Mouse (Mus musculus) megakaryocyte progenitor cell, adult 5-6 weeks (primary cell): ENCODE data around the gene Lif. TPM values are rescaled to one million over a fixed set of nuclear protein-coding genes. Genes with fewer than 3 reads are reported as not detected.

Experiments
- ATAC-seq: replicated peaks from 2 replicates; pipeline ENCODE4 v1.8.0; 2016; ENCODE audit warnings: mild to moderate bottlenecking, moderate TSS enrichment, inconsistent platforms; ENCODE audit not compliant: poor library complexity
- total RNA-seq, 2 experiments: library from RNA; stranded (forward) in 1 of 2; stranded (reverse) in 1 of 2; fragments of 157-497, 149-512 nt in 1 of 2; fragments of 200-1000 nt in 1 of 2; gene quantifications; 2 replicates each; pipeline versions ENCODE4 v1.2.3 to v1.2.4; 2015 to 2017

The Lif gene
- total RNA-seq, 2 experiments from 2014 or later: 0.12 to 0.37 TPM

DNA sequence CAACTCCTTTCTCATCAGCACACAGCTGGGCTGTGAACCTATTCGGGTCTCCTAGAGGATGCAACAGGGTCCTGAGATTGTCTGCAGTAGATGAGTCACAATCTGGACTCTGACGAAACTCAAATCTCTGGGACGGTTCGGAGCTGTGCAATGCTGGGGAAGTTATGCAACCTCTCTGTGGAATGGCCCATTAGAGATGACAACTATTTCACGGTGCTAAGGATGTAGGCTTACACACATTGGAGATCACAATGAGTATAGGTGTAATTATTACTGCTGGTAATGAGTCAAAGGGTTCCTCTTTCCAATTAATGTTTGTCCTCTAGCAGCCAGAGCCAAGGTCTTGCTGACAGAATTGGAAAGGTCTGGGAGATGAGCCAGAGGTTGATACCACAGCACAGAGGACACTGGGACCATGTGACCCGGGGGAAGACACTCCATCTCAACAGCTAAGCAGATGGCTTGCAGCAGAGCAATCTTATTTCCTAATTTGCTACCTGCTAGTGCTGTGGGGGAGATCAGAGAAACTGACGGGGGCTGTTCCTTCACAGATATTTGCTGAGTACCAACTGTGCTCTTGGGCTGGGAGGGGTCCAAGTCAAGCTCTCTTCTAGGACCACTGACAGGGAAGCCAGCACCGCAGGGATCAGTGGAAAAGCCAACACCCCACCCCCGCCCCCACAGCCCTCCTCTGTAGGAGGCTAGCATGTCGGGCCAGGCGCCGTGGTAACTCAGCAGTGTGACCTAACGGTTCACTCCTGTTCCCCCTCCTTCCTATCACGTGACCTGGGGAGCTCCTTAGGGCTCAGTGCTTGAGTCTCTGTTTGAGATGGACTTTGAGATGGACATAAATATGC is 37.4 kb downstream of the Lif start:
- ATAC-seq: peak; percentile 45

- peak; percentile 27 for ATAC-seq
Measured at GRCm38 (mm10) chr11:4296610-4297275, 39.4 kb downstream of the Lif start.

- ATAC-seq: 0 out of 2 replicates have a peak, but pooled peaks have one; percentile 26
Measured at GRCm38 (mm10) chr11:4297753-4298152, 40.4 kb downstream of the Lif start.

DNA sequence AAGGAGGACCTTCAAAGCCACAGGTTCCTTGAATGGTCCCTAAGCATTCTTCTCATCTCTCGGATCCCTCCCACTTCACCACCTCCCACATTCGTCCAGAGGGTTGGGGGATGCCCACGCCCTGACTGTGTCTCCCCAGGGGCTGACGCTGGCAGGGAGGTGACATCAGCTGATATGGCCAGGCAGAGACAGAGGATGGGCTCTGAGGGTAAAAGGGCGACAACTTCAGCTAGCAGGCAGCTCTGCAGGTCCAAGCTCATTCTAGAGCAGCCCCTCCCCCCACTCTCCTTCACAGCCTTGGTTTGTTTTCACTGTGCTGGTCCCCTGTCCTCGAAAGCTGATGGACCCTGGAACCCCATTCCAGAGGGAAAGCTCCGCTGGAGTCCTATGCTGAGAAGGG is 41.3 kb downstream of the Lif start:
- ATAC-seq: no peak

GRCm38 (mm10) chr11:4299191-4299590 is 41.8 kb downstream of the Lif start:
- no peak for ATAC-seq

- ATAC-seq: no peak
Measured at GRCm38 (mm10) chr11:4299735-4300474, 42.5 kb downstream of the Lif start.

DNA sequence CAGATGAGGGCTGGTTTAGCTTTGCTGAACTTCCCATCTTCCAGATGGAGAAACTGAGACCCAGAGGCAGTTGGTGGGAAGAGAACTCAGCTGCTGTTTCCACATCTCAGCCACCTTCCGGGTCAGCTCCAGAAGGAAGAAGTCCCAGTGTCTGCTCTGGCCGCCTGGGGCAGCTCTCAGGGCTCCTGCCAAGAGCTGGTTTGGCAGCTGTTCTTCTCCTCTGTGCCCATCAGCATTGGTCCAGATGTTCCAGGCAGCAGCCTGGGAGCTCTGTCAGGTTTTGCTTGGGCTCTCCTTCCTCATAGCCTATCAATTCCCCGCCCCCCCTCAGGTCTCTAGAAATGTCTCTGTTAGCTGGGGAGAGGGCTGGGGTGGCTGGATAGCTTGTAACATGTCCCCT is 43.3 kb downstream of the Lif start:
- ATAC-seq: no peak

- ATAC-seq: no peak
Measured at GRCm38 (mm10) chr11:4302363-4302913, 45.1 kb downstream of the Lif start.

- ATAC-seq: no peak
Measured at GRCm38 (mm10) chr11:4303033-4303432, 45.7 kb downstream of the Lif start.

DNA sequence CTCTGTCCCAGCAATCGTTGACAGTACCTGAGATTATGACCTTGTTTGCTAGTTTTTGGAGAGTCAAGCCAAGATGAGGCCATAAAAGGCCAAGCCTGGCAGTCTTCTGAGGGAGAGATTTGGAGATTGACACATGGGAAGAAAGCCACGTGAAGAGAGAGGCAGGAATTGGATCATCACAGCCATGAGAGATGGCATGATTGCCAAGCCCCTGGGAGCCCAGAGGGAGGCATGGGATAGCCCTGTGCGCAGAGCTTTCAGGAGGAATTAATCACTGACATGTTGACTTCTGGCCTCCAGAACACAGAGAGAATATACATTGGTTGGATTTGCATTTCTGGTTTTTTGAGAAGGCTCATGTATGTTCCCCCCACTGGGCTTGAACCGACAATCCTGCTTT is 46.8 kb downstream of the Lif start:
- no peak for ATAC-seq

DNA sequence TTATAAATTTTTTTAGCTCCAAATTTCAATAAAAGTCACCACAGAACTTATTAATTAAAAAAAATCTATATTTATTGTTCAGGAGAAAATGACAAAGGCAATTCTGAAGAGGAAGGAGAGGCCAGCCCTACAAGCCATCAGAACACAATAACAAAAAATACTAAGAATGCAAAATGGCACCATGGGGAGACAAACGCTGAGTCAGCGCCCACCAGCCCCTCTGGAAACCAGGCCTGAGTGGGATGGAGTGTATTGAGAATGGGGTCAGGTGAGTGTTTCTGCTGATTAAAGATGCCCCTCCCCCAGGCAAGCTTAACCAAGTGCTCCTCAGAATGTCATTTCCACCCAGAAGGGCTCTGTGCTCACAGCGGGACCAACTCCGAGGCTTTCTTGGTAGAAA is 47.7 kb downstream of the Lif start:
- ATAC-seq: no peak

- no peak for ATAC-seq
Measured at GRCm38 (mm10) chr11:4306086-4306485, 48.7 kb downstream of the Lif start.

DNA sequence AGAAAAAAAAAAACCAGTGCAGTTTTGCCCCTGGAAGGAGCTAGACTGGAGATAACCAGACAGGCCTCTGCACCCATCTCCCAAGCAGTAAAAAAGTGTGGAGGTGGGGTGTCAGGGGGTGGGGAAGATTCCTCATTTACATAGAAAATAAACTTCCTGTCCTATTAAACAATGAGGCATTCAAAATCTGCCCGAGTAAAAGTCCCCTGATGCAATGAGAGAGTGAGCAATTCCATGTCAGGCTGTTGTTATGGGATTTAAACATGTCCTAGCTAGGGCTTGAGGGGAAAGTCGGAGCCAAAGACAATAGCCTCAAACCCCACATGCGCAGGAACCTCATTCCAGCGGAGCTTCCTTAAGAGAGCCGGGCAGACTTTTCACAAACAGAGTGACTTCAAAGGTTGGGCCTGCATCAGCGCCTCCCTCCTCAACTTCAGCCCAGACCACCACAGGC is 50.7 kb downstream of the Lif start:
- no peak for ATAC-seq

DNA sequence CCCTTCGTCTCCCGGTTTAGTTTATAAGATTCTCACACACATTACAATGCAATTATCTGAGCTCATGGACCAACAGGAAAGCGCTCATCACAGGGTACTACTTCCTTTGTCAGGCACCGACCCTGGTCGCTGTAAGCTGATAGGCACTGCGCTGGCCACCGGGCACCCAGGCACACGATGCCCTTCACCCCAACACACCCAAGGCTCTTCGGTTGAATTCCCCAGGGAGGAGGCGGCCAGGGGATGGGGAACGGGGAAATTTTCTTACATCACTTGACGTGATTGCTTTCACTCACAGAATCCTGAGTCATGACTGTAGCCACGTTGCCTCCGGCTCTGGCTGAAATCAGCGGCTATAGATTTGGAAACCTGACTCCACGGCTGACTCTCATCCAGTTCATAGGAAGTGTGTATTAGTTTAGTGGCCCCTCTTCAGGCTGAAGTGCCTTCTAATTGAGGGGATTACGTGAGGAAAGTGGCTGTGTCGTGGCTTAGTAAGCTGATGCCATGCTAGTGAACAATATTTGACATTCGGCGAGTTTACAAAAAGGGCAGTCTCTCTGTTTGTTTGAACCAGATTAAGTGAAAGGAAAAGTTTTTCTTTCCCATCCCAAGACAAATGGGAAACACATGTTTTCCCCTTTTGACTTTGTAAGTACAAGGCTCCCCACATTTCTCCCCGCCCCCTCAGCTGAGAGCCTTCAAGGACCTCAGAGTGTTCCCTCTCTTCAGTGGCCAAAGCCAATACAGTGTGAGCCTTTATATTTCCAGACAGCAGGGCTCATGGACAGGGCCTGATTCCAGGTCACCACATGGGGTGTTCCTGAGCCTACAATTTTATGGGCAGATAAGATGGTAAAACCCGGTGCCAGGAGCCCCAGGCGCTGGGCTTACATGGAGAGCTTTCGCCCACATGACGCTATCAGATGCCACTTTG is 51.4 kb downstream of the Lif start:
- no peak for ATAC-seq

GRCm38 (mm10) chr11:4309613-4310012 is 52.3 kb downstream of the Lif start:
- no peak for ATAC-seq

DNA sequence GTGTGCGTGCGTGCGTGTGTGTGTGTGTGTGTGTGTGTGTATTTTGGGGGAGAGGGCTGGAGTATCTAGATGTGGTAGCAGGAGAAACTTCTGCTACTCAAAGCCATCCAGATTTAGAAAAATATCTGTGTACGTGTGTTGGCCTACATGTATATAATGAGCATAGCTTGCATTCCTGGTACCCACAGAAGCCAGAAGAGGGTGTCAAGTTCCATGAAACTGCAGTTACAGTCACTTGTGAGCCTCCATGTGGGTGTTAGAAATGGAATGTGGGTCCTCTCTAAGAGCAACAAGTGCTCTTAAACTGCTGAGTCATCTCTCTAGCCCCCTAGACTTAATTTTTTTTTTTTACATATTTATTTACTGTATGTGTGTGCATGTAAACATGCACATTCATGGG is 53.0 kb downstream of the Lif start:
- no peak for ATAC-seq

- ATAC-seq: no peak
Measured at GRCm38 (mm10) chr11:4312180-4312579, 54.8 kb downstream of the Lif start.

- no peak for ATAC-seq
Measured at GRCm38 (mm10) chr11:4317287-4317686, 59.9 kb downstream of the Lif start.

- ATAC-seq: no peak
Measured at GRCm38 (mm10) chr11:4318011-4318410, 60.7 kb downstream of the Lif start.
